Mouse (Mus musculus): ENCODE results near the gene Dmgdh.

- no peak for TF ChIP-seq CTCF (IDR thresholded peaks at IDR 0.05; ENCODE audit: low read depth)
- TF ChIP-seq EP300 (optimal IDR thresholded peaks at IDR 0.05): no peak
These were observed 39.6 kb downstream of the Dmgdh start for GRCm38 (mm10) chr13:93713826-93714225.
